Mouse (Mus musculus): ENCODE results near the gene Trim65. TPM values are rescaled to one million over a fixed set of nuclear protein-coding genes. Genes with fewer than 3 reads are reported as not detected.
A peak's percentile ranks its signal among the peaks of the same experiment; 100 is the strongest.
"Not testable (repeated sequence)": the region's sequence is repeated elsewhere in the genome, so short reads cannot be mapped to it uniquely, and the experiment has no call there.

Gene Trim65
- polyA plus RNA-seq, 1 experiment from 2014 or later, result 6.1 TPM

GRCm38 (mm10) chr11:116098711-116099460 lies 32.0 kb downstream of the Trim65 start:
- H3K27ac ChIP-seq (replicated peaks), result 0 out of 2 replicates have a peak overlapping the region, but pooled peaks have one; percentile 8
- no peak for ATAC-seq (ENCODE audit: insufficient number of reproducible peaks, low FRiP score, low TSS enrichment, low read depth)

GRCm38 (mm10) chr11:116096213-116097108 lies 34.5 kb downstream of the Trim65 start:
- Histone ChIP-seq H3K9ac (no peak overlapping the region), H3K4me1 (peaks cover 16% of the 10 kb centered on the region), H3K4me2 (replicated peaks) (no peak overlapping the region), H3K27me3 (no peaks in the 10 kb centered on the region), H3K9me3 (replicated peaks) (no peaks in the 10 kb centered on the region), H3K4me3 (replicated peaks) (no peak overlapping the region), H3K27ac (replicated peaks) (no peak overlapping the region), H3K36me3 (no peaks in the 10 kb centered on the region)
- WGBS, result 85% methylated on average over 5 of the region's 5 CpGs
- no peak for ATAC-seq (ENCODE audit: insufficient number of reproducible peaks, low FRiP score, low TSS enrichment, low read depth)

More at GRCm38 (mm10) chr11:116098711-116099460, 32.0 kb downstream of the Trim65 start:
- H3K4me1 ChIP-seq, result peaks cover 37% of the 10 kb centered on the region
- no peaks in the 10 kb centered on the region for H3K27me3 ChIP-seq
- no peak overlapping the region for H3K4me3 ChIP-seq (replicated peaks)
- no peak overlapping the region for H3K4me2 ChIP-seq (replicated peaks)
- no peaks in the 10 kb centered on the region for H3K36me3 ChIP-seq
- no peak overlapping the region for H3K9ac ChIP-seq
- 69% methylated on average over 14 of the region's 14 CpGs for WGBS
- no peaks in the 10 kb centered on the region for H3K9me3 ChIP-seq (replicated peaks)

DNA sequence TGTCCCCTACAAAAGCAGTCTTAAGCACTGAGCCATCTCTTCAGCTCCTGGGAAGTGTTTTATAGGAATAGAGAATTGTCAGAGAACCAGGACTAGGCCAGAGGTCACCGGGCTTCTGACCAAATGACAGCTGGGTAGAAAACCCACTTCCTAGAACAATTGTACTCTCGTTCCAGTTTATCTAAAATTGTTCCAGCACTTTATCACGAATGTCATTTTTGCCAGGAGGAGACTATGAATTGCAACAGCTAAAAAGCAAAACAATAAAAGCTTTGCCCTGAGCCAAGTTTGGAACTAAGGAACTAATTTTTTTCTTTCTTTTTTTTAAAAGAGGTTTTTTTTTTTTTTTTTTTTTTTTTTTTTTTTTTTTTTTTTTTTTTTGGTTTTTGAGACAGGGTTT lies 35.4 kb downstream of the Trim65 start:
- H3K9ac ChIP-seq, result no peak overlapping the region
- peaks cover 9% of the 10 kb centered on the region; the same call in 1 of the 2 replicates for H3K4me1 ChIP-seq
- H3K36me3 ChIP-seq, result no peaks in the 10 kb centered on the region
- no peaks in the 10 kb centered on the region for H3K27me3 ChIP-seq
- WGBS, result 66% methylated on average over 3 of the region's 3 CpGs
- H3K27ac ChIP-seq (replicated peaks), result no peak overlapping the region
- no peak for ATAC-seq (ENCODE audit: insufficient number of reproducible peaks, low FRiP score, low TSS enrichment, low read depth)
- no peak overlapping the region for H3K4me3 ChIP-seq (replicated peaks)
- no peaks in the 10 kb centered on the region for H3K9me3 ChIP-seq (replicated peaks)
- H3K4me2 ChIP-seq (replicated peaks), result no peak overlapping the region

DNA sequence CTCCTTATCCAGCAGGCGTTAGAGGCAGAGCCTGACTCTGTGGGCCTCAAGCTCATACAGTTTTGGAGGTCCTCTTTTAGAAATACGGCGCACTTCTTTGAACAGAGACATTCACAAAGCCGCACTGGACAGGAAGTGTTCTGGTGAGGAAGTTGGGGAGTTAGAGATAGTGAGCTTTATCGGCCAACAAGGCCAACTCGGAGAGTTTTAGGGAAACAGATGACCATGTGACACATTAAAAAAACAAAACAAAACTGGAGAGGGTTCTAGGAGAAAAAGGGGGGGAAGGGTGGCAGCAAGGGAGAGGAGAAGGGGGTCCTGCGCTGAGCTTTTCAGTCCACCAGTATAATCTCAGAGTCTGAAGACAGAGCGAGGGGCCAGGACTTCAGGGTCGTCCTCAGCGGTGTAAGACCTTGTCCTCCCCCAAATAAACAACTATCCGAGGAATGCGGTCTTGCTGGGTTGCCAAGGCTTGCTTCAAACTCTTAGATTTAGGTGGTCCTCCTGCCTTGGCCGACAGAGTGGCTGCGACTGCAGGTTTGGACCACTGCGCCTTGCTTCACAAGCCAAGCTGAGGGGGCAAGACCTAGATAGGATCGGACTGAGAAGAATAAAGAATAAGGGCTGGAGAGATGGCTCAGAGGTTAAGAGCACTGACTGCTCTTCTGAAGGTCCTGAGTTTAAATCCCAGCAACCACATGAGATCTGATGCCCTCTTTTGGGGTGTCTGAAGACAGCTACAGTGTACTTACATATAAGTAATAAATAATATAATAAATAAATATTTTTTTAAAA lies 37.0 kb downstream of the Trim65 start:
- Histone ChIP-seq H3K27ac (replicated peaks) (no peak overlapping the region), H3K4me3 (replicated peaks) (no peak overlapping the region), H3K36me3 (no peaks in the 10 kb centered on the region), H3K27me3 (no peaks in the 10 kb centered on the region), H3K4me2 (replicated peaks) (no peak overlapping the region), H3K9me3 (replicated peaks) (no peaks in the 10 kb centered on the region), H3K9ac (no peak overlapping the region), H3K4me1 (0 out of 2 replicates have a peak, but pooled peaks cover 2% of the 10 kb centered on the region)
- ATAC-seq (ENCODE audit: insufficient number of reproducible peaks, low FRiP score, low TSS enrichment, low read depth), result no peak
- 57% methylated on average over 16 of the region's 16 CpGs for WGBS

GRCm38 (mm10) chr11:116092959-116093358 lies 38.0 kb downstream of the Trim65 start:
- H3K4me2 ChIP-seq (replicated peaks); H3K9ac ChIP-seq; H3K9me3 ChIP-seq (replicated peaks); H3K36me3 ChIP-seq; H3K27me3 ChIP-seq; H3K4me1 ChIP-seq; ATAC-seq (ENCODE audit: insufficient number of reproducible peaks, low FRiP score, low TSS enrichment, low read depth); H3K4me3 ChIP-seq (replicated peaks); H3K27ac ChIP-seq (replicated peaks): not testable (repeated sequence)
- WGBS, result 90% methylated on average over 6 of the region's 6 CpGs

- 84% methylated on average over 6 of the region's 6 CpGs for WGBS
- Histone ChIP-seq H3K4me2 (replicated peaks) (no peak overlapping the region), H3K27me3 (no peaks in the 10 kb centered on the region), H3K4me3 (replicated peaks) (no peak overlapping the region), H3K4me1 (peaks cover 9% of the 10 kb centered on the region), H3K36me3 (no peaks in the 10 kb centered on the region), H3K9ac (no peak overlapping the region), H3K9me3 (replicated peaks) (no peaks in the 10 kb centered on the region), H3K27ac (replicated peaks) (no peak overlapping the region)
- ATAC-seq (ENCODE audit: insufficient number of reproducible peaks, low FRiP score, low TSS enrichment, low read depth), result no peak
These were observed 39.3 kb downstream of the Trim65 start for GRCm38 (mm10) chr11:116091591-116091990.

- Histone ChIP-seq H3K4me2 (replicated peaks) (no peak overlapping the region), H3K27me3 (no peaks in the 10 kb centered on the region), H3K36me3 (no peaks in the 10 kb centered on the region), H3K4me3 (replicated peaks) (no peak overlapping the region), H3K9ac (no peak overlapping the region), H3K9me3 (replicated peaks) (no peaks in the 10 kb centered on the region), H3K27ac (replicated peaks) (no peak overlapping the region), H3K4me1 (peaks cover 19% of the 10 kb centered on the region)
- no peak for ATAC-seq (ENCODE audit: insufficient number of reproducible peaks, low FRiP score, low TSS enrichment, low read depth)
- 84% methylated on average over 6 of the region's 6 CpGs for WGBS
These were observed 41.4 kb downstream of the Trim65 start for GRCm38 (mm10) chr11:116089545-116089944.

- Histone ChIP-seq H3K27ac (replicated peaks) (no peak overlapping the region), H3K4me2 (replicated peaks) (no peak overlapping the region), H3K4me1 (peaks cover 23% of the 10 kb centered on the region), H3K27me3 (no peaks in the 10 kb centered on the region), H3K9ac (no peak overlapping the region), H3K9me3 (replicated peaks) (no peaks in the 10 kb centered on the region), H3K36me3 (peaks cover 2% of the 10 kb centered on the region), H3K4me3 (replicated peaks) (no peak overlapping the region)
- ATAC-seq (ENCODE audit: insufficient number of reproducible peaks, low FRiP score, low TSS enrichment, low read depth), result no peak
- 86% methylated on average over 11 of the region's 11 CpGs for WGBS
These were observed 42.1 kb downstream of the Trim65 start for GRCm38 (mm10) chr11:116088741-116089394.

- H3K4me2 ChIP-seq (replicated peaks), result peak overlapping the region; percentile 64; the same call in 1 of the 2 replicates
- no peak overlapping the region for H3K4me3 ChIP-seq (replicated peaks)
- ATAC-seq (ENCODE audit: insufficient number of reproducible peaks, low FRiP score, low TSS enrichment, low read depth), result no peak
- H3K27ac ChIP-seq (replicated peaks), result no peak overlapping the region
- H3K9ac ChIP-seq, result no peak overlapping the region
- H3K27me3 ChIP-seq, result no peaks in the 10 kb centered on the region
- H3K36me3 ChIP-seq, result peaks cover 9% of the 10 kb centered on the region
- no peaks in the 10 kb centered on the region for H3K9me3 ChIP-seq (replicated peaks)
- H3K4me1 ChIP-seq, result peaks cover 25% of the 10 kb centered on the region
- 83% methylated on average over 8 of the region's 8 CpGs for WGBS
These were observed 42.7 kb downstream of the Trim65 start for GRCm38 (mm10) chr11:116088188-116088587.

GRCm38 (mm10) chr11:116087194-116088130 lies 43.5 kb downstream of the Trim65 start:
- Histone ChIP-seq H3K27me3 (no peaks in the 10 kb centered on the region), H3K9me3 (replicated peaks) (no peaks in the 10 kb centered on the region), H3K9ac (peak overlapping the region; percentile 35), H3K4me1 (peaks cover 25% of the 10 kb centered on the region), H3K27ac (replicated peaks) (peak overlapping the region; percentile 71), H3K4me2 (replicated peaks) (peak overlapping the region; percentile 64), H3K4me3 (replicated peaks) (peak overlapping the region; percentile 54), H3K36me3 (peaks cover 14% of the 10 kb centered on the region)
- WGBS, result 2% methylated on average over 31 of the region's 31 CpGs
- peak; percentile 74 for ATAC-seq (ENCODE audit: insufficient number of reproducible peaks, low FRiP score, low TSS enrichment, low read depth)

Measured in embryonic facial prominence, embryonic 15.5 days (tissue).